Mouse (Mus musculus): Measurements from ENCODE around the gene Tlx3.

DNA sequence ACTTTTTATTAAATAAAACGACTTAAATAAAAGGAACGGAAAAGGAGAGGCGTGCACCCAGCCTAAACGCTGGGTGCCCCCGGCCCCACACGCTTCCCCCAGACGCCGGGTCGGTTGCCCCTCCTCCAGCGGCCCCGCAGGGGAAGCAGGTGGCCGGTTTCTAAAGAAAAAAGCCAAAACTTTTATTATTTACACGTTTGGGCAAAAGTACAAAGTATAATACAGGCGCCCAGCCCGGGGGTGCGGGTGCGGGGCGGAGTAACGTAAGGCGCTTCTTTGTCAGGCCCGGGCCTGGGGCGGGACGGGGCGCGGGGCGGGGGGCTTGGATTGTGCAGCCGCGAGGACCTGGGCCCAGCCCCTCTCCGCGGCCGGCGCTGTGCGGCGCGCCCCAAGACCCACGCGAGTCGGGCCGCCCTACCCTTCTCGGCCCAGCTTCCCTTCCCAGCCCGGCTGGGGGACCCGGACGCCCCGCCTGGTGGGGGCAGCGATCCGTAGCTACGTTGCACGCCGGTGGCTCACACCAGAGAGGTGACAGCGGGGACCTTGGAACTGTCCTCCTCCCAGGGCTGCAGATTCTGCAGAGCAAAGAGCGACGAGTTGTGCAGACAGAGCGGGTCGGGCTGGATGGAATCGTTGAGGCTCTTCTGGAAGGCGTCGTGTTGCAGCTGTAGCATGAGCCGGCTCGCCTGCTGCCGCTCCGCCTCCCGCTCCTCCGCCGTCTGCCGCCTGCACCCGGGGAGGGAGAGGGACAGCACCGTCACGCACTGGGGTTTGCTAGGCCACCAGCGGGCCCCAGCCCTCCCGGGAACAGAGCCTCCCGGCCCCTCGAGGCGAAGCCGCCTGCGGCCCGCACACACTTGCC, 2.4 kb downstream of the Tlx3 start:
- TF ChIP-seq CTCF (IDR thresholded peaks at IDR 0.05; ENCODE audit: low read depth, low read length): no peak
- no peak for TF ChIP-seq POLR2A (IDR thresholded peaks at IDR 0.05; ENCODE audit: extremely low read depth, insufficient read depth, low read length)
